Mouse (Mus musculus) mature B cell (primary cell): ENCODE measurements around the gene Slc22a2.
"Not testable (repeated sequence)": the region's sequence is repeated elsewhere in the genome, so short reads cannot be mapped to it uniquely, and the experiment has no call there.

Experiments used
- in situ Hi-C: fragments of 300-500 bp; cut with MboI; formaldehyde crosslinking; loops from 2 replicates; pipeline ENCODE4 v1.14.3; 2019

Gene Slc22a2

GRCm38 (mm10) chr17:12630976-12631730 lies 47.2 kb downstream of the Slc22a2 start:
- in situ Hi-C loops, result no loop called here

- in situ Hi-C loops, result no loop called here
Measured at GRCm38 (mm10) chr17:12631771-12632600, 48.1 kb downstream of the Slc22a2 start.

GRCm38 (mm10) chr17:12634814-12635213 lies 50.9 kb downstream of the Slc22a2 start:
- in situ Hi-C loops, result no loop called here

- in situ Hi-C loops, result no loop called here
Measured at GRCm38 (mm10) chr17:12639585-12639984, 55.7 kb downstream of the Slc22a2 start.

- in situ Hi-C loops, result no loop called here
Measured at GRCm38 (mm10) chr17:12641087-12641486, 57.2 kb downstream of the Slc22a2 start.

- in situ Hi-C loops, result no loop called here
Measured at GRCm38 (mm10) chr17:12645461-12645860, 61.5 kb downstream of the Slc22a2 start.

- in situ Hi-C loops, result no loop called here
Measured at GRCm38 (mm10) chr17:12652604-12653003, 68.7 kb downstream of the Slc22a2 start.

- in situ Hi-C loops, result no loop called here
Measured at GRCm38 (mm10) chr17:12654061-12654460, 70.1 kb downstream of the Slc22a2 start.

- in situ Hi-C loops, result no loop called here
Measured at GRCm38 (mm10) chr17:12655826-12656225, 71.9 kb downstream of the Slc22a2 start.

GRCm38 (mm10) chr17:12658784-12659183 lies 74.9 kb downstream of the Slc22a2 start:
- in situ Hi-C loops, result no loop called here

GRCm38 (mm10) chr17:12659233-12659632 lies 75.3 kb downstream of the Slc22a2 start:
- in situ Hi-C loops, result no loop called here

- in situ Hi-C loops, result no loop called here
Measured at GRCm38 (mm10) chr17:12660572-12661260, 76.8 kb downstream of the Slc22a2 start.

- in situ Hi-C loops, result no loop called here
Measured at GRCm38 (mm10) chr17:12664156-12664555, 80.2 kb downstream of the Slc22a2 start.

GRCm38 (mm10) chr17:12668478-12669362 lies 84.8 kb downstream of the Slc22a2 start:
- in situ Hi-C loops, result no loop called here

GRCm38 (mm10) chr17:12669363-12669679 lies 85.4 kb downstream of the Slc22a2 start:
- in situ Hi-C loops, result no loop called here

- in situ Hi-C loops, result no loop called here
Measured at GRCm38 (mm10) chr17:12671029-12671605, 87.2 kb downstream of the Slc22a2 start.

GRCm38 (mm10) chr17:12672285-12672790 lies 88.4 kb downstream of the Slc22a2 start:
- in situ Hi-C loops, result no loop called here

- in situ Hi-C loops, result no loop called here
Measured at GRCm38 (mm10) chr17:12673871-12674270, 89.9 kb downstream of the Slc22a2 start.

GRCm38 (mm10) chr17:12674980-12675379 lies 91.0 kb downstream of the Slc22a2 start:
- in situ Hi-C loops, result not testable (repeated sequence)

- in situ Hi-C loops, result no loop called here
Measured at GRCm38 (mm10) chr17:12675646-12676045, 91.7 kb downstream of the Slc22a2 start, which contains the start of gene Slc22a1. Gene Slc22a1 (minus strand): TSS chr17:12675829.

GRCm38 (mm10) chr17:12677139-12677538 lies 93.2 kb downstream of the Slc22a2 start:
- in situ Hi-C loops, result no loop called here
